Mouse (Mus musculus) left cerebral cortex, postnatal 4 days (tissue): ENCODE results near the gene Alg5. TPM values are rescaled to one million over a fixed set of nuclear protein-coding genes. Genes with fewer than 3 reads are reported as not detected.
"Not testable (repeated sequence)": the region's sequence is repeated elsewhere in the genome, so short reads cannot be mapped to it uniquely, and the experiment has no call there.

Experiments used
- DNase-seq: peaks from one replicate; pipeline ENCODE4 v3.0.0-alpha.2; 2022
- intact Hi-C: fragments of 180-260 bp; cut with DNase I; formaldehyde crosslinking; loops from one replicate; pipeline ENCODE4 v1.15.1; 2025
- total RNA-seq, 2 experiments: library from RNA; stranded (reverse); gene quantifications; 2 replicates each; pipeline ENCODE4 v1.2.3; 2021

Gene Alg5
- total RNA-seq = 10 to 100 TPM; 24.5 to 31.4 TPM

- peak; percentile 91 for DNase-seq
- intact Hi-C loops = no loop called here
Observed at GRCm38 (mm10) chr3:54735247-54736046, at the start of gene Alg5, which contains the start of gene Exosc8. Gene Alg5, plus strand, starts transcription at chr3:54735539. Gene Exosc8, minus strand, starts transcription at chr3:54735393.

GRCm38 (mm10) chr3:54687245-54687644 lies 48.1 kb upstream of the Alg5 start:
- intact Hi-C loops = no loop called here

GRCm38 (mm10) chr3:54689091-54689490 lies 46.2 kb upstream of the Alg5 start:
- intact Hi-C loops = no loop called here
- no peak for DNase-seq

More at GRCm38 (mm10) chr3:54687245-54687644, 48.1 kb upstream of the Alg5 start:
- no peak for DNase-seq

- intact Hi-C loops = no loop called here
- peak; percentile 96 for DNase-seq
Observed at GRCm38 (mm10) chr3:54692202-54693055, 42.9 kb upstream of the Alg5 start, which contains the start of gene Supt20. Gene Supt20, plus strand, starts transcription at chr3:54692807.

GRCm38 (mm10) chr3:54693056-54693415 lies 42.3 kb upstream of the Alg5 start:
- intact Hi-C loops = no loop called here
- DNase-seq = no peak

GRCm38 (mm10) chr3:54699759-54700301 lies 35.5 kb upstream of the Alg5 start:
- intact Hi-C loops = no loop called here
- no peak for DNase-seq

- DNase-seq, intact Hi-C loops: not testable (repeated sequence)
Observed at GRCm38 (mm10) chr3:54704106-54704505, 31.2 kb upstream of the Alg5 start.

GRCm38 (mm10) chr3:54708972-54709371 lies 26.4 kb upstream of the Alg5 start:
- intact Hi-C loops = no loop called here
- no peak for DNase-seq

GRCm38 (mm10) chr3:54714253-54714652 lies 21.1 kb upstream of the Alg5 start, which contains the start of gene Gm21958:
Gene Gm21958, minus strand, starts transcription at chr3:54714353.
- intact Hi-C loops = no loop called here
- DNase-seq = no peak

GRCm38 (mm10) chr3:54715461-54715860 lies 19.9 kb upstream of the Alg5 start:
- no peak for DNase-seq
- intact Hi-C loops = no loop called here

- no peak for DNase-seq
Observed at GRCm38 (mm10) chr3:54717348-54717747, 18.0 kb upstream of the Alg5 start.

GRCm38 (mm10) chr3:54718947-54719346 lies 16.4 kb upstream of the Alg5 start:
- intact Hi-C loops = no loop called here
- no peak for DNase-seq

More at GRCm38 (mm10) chr3:54717348-54717747, 18.0 kb upstream of the Alg5 start:
- intact Hi-C loops = no loop called here

GRCm38 (mm10) chr3:54723741-54724500 lies 11.4 kb upstream of the Alg5 start:
- intact Hi-C loops = no loop called here
- no peak for DNase-seq

GRCm38 (mm10) chr3:54725344-54725743 lies 10.0 kb upstream of the Alg5 start:
- no peak for DNase-seq
- intact Hi-C loops = no loop called here

- DNase-seq = no peak
- intact Hi-C loops = no loop called here
Observed at GRCm38 (mm10) chr3:54727588-54727987, 7.8 kb upstream of the Alg5 start.

- no peak for DNase-seq
- intact Hi-C loops = no loop called here
Observed at GRCm38 (mm10) chr3:54728100-54728499, 7.2 kb upstream of the Alg5 start.

- intact Hi-C loops = no loop called here
- no peak for DNase-seq
Observed at GRCm38 (mm10) chr3:54731626-54732150, 3.7 kb upstream of the Alg5 start.

GRCm38 (mm10) chr3:54732371-54732770 lies 3.0 kb upstream of the Alg5 start:
- intact Hi-C loops = no loop called here
- DNase-seq = no peak

GRCm38 (mm10) chr3:54734411-54735246 lies 710 bp upstream of the Alg5 start:
- DNase-seq = peak; percentile 93
- intact Hi-C loops = no loop called here
